Mouse (Mus musculus): ENCODE data around the gene Rin3.

- TF ChIP-seq CTCF (IDR thresholded peaks at IDR 0.05; ENCODE audit: control insufficient read depth, insufficient read depth, low read length) (no peak), POLR2A (IDR thresholded peaks at IDR 0.05; ENCODE audit: borderline replicate concordance, control insufficient read depth, low read depth, low read length) (no peak)
These were observed 147.4 kb downstream of the Rin3 start for GRCm38 (mm10) chr12:102430228-102430627.
